Mouse (Mus musculus) cortical plate, adult 2 months (tissue): Measurements from ENCODE around the gene Rbm3. TPM values are rescaled to one million over a fixed set of nuclear protein-coding genes. Genes with fewer than 3 reads are reported as not detected.
"Not testable (repeated sequence)": the region's sequence is repeated elsewhere in the genome, so short reads cannot be mapped to it uniquely, and the experiment has no call there.

Experiments
- H3K27ac ChIP-seq: fragments of 200-500 bp; 2 replicates; pipeline ENCODE4 v1.5.1; 2012; ENCODE audit warnings: low read length, control low read depth, inconsistent platforms; ENCODE audit not compliant: insufficient read depth
- H3K4me1 ChIP-seq: fragments of 200-500 bp; 2 replicates; pipeline ENCODE4 v1.6.1; 2011; ENCODE audit warnings: low read length; ENCODE audit not compliant: control insufficient read depth, insufficient read depth
- H3K4me3 ChIP-seq: fragments of 200-500 bp; 2 replicates; pipeline ENCODE4 v1.5.1; 2011; ENCODE audit warnings: mild to moderate bottlenecking, low read length, control low read depth; ENCODE audit not compliant: insufficient read depth
- CTCF ChIP-seq: fragments of 200-500 bp; IDR thresholded peaks from 2 replicates; pipeline ENCODE4 v1.5.1; 2011; ENCODE audit warnings: mild to moderate bottlenecking, control low read depth, low read length; ENCODE audit not compliant: insufficient read depth; ENCODE audit errors: extremely low read depth
- POLR2A ChIP-seq: fragments of 200-500 bp; IDR thresholded peaks from 2 replicates; pipeline ENCODE4 v1.6.1; 2011; ENCODE audit warnings: mild to moderate bottlenecking, low read length, control low read depth; ENCODE audit not compliant: insufficient read depth; ENCODE audit errors: extremely low read depth
- polyA plus RNA-seq: library from polyadenylated mRNA; depleted of rRNA; stranded (reverse); fragments of >200 nt; gene quantifications from 2 replicates; pipeline ENCODE4 v1.2.3, GENCODE M21; 2012; rRNA removed

The Rbm3 gene
- polyA plus RNA-seq, 1 experiment, result 193 TPM

GRCm38 (mm10) chrX:8095546-8095945, 50.1 kb downstream of the Rbm3 start:
- Histone ChIP-seq H3K27ac (no peak overlapping the region), H3K4me3 (no peak overlapping the region), H3K4me1 (no peaks in the 10 kb centered on the region)
- TF ChIP-seq CTCF, result no peak
- no peak for TF ChIP-seq POLR2A

- not testable (repeated sequence) for H3K4me1 ChIP-seq, H3K27ac ChIP-seq, H3K4me3 ChIP-seq
These were observed 54.7 kb downstream of the Rbm3 start for GRCm38 (mm10) chrX:8090954-8091347.

- Histone ChIP-seq H3K4me1 (no peaks in the 10 kb centered on the region), H3K4me3 (no peak within 1 kb of the TSS), H3K27ac (no peak within 1 kb of the TSS)
- TF ChIP-seq CTCF (no peak), POLR2A (no peak)
These were observed 55.2 kb downstream of the Rbm3 start, which contains the start of gene Was for GRCm38 (mm10) chrX:8090346-8090953. Gene Was (minus strand): TSS chrX:8090498.

GRCm38 (mm10) chrX:8089746-8090145, 55.9 kb downstream of the Rbm3 start:
- no peak overlapping the region for H3K27ac ChIP-seq
- no peak for TF ChIP-seq POLR2A
- TF ChIP-seq CTCF, result no peak
- no peak overlapping the region for H3K4me3 ChIP-seq
- H3K4me1 ChIP-seq, result no peaks in the 10 kb centered on the region

Other genes with a start within 250 kb of the Rbm3 start
- 137 and 157 TPM in 2 replicates for gene Pqbp1, start 246.6 kb downstream of the Rbm3 start, polyA plus RNA-seq
- 18.5 and 20.1 TPM in 2 replicates for gene Timm17b, start 246.5 kb downstream of the Rbm3 start, polyA plus RNA-seq
- gene Gm10491, start 238.0 kb downstream of the Rbm3 start, polyA plus RNA-seq, result not detected in 2 replicates
- gene Gm10490, start 236.3 kb downstream of the Rbm3 start, polyA plus RNA-seq, result not detected in 2 replicates
- gene Pcsk1n, start 226.1 kb downstream of the Rbm3 start, polyA plus RNA-seq, result 580 and 602 TPM in 2 replicates
- gene Eras, start 217.3 kb downstream of the Rbm3 start, polyA plus RNA-seq, result not detected in 2 replicates
- 70.7 and 78.0 TPM in 2 replicates for gene Hdac6, start 198.0 kb downstream of the Rbm3 start, polyA plus RNA-seq
- gene Gata1, start 167.8 kb downstream of the Rbm3 start, polyA plus RNA-seq, result not detected in 2 replicates
- 0.65 and 1.1 TPM in 2 replicates for gene Glod5, start 127.4 kb downstream of the Rbm3 start, polyA plus RNA-seq
- gene Suv39h1, start 71.1 kb downstream of the Rbm3 start, polyA plus RNA-seq, result 25.5 and 26.1 TPM in 2 replicates
- gene Was, start 55.4 kb downstream of the Rbm3 start, polyA plus RNA-seq, result 1.7 and 1.9 TPM in 2 replicates
- 203 and 219 TPM in 2 replicates for gene Wdr13, start 13.0 kb downstream of the Rbm3 start, polyA plus RNA-seq
- 19.8 and 19.9 TPM in 2 replicates for gene Tbc1d25, start 30.3 kb upstream of the Rbm3 start, polyA plus RNA-seq
- 26.0 and 30.8 TPM in 2 replicates for gene Ebp, start 47.6 kb upstream of the Rbm3 start, polyA plus RNA-seq
- 129 and 134 TPM in 2 replicates for gene Porcn, start 60.6 kb upstream of the Rbm3 start, polyA plus RNA-seq
- 32.0 and 34.2 TPM in 2 replicates for gene Ftsj1, start 106.5 kb upstream of the Rbm3 start, polyA plus RNA-seq
- 9.8 and 11.1 TPM in 2 replicates for gene Slc38a5, start 125.3 kb upstream of the Rbm3 start, polyA plus RNA-seq
- not detected in 2 replicates for gene Ssxb10, start 181.5 kb upstream of the Rbm3 start, polyA plus RNA-seq
- not detected in 2 replicates for gene Ssxb9, start 221.1 kb upstream of the Rbm3 start, polyA plus RNA-seq